Mouse (Mus musculus) heart, adult 9 months (tissue): ENCODE data around the gene Ebp.

Experiments used
- DNase-seq, 2 experiments: peaks; one replicate each; pipeline ENCODE4 v3.0.0; 2022; ENCODE audit warnings: low spot score in 2 of 2

Gene Ebp

GRCm38 (mm10) chrX:8192126-8192639 is 1.1 kb downstream of the Ebp start:
- no peak for DNase-seq

- DNase-seq = no peak
Measured at GRCm38 (mm10) chrX:8182871-8183540, 10.3 kb downstream of the Ebp start.

GRCm38 (mm10) chrX:8179646-8180045 is 13.7 kb downstream of the Ebp start:
- DNase-seq = no peak

- no peak for DNase-seq
Measured at GRCm38 (mm10) chrX:8178871-8179270, 14.4 kb downstream of the Ebp start.

- peak; percentile 88 to 90 for DNase-seq
Measured at GRCm38 (mm10) chrX:8175504-8176385, 17.6 kb downstream of the Ebp start, which contains the start of gene Tbc1d25. Gene Tbc1d25, minus strand, starts transcription at chrX:8176181.

- no peak for DNase-seq
Measured at GRCm38 (mm10) chrX:8175169-8175503, 18.2 kb downstream of the Ebp start.

GRCm38 (mm10) chrX:8167716-8168647 is 25.3 kb downstream of the Ebp start:
- DNase-seq = no peak

GRCm38 (mm10) chrX:8164471-8164870 is 28.8 kb downstream of the Ebp start:
- DNase-seq = no peak

GRCm38 (mm10) chrX:8163076-8163475 is 30.2 kb downstream of the Ebp start:
- peak in 1 of 2 experiments; percentile 13 for DNase-seq

GRCm38 (mm10) chrX:8145153-8145991 is 47.9 kb downstream of the Ebp start, which contains the start of gene Rbm3:
Gene Rbm3, minus strand, starts transcription at chrX:8145880.
- peak; percentile 86 to 92 for DNase-seq

GRCm38 (mm10) chrX:8143750-8144149 is 49.6 kb downstream of the Ebp start:
- no peak for DNase-seq

- no peak for DNase-seq
Measured at GRCm38 (mm10) chrX:8142948-8143347, 50.4 kb downstream of the Ebp start.

GRCm38 (mm10) chrX:8141058-8141457 is 52.3 kb downstream of the Ebp start:
- DNase-seq = no peak

GRCm38 (mm10) chrX:8140446-8140845 is 52.9 kb downstream of the Ebp start:
- DNase-seq = no peak

- DNase-seq = no peak
Measured at GRCm38 (mm10) chrX:8139480-8139879, 53.8 kb downstream of the Ebp start.

GRCm38 (mm10) chrX:8135886-8136285 is 57.4 kb downstream of the Ebp start:
- no peak for DNase-seq
